ENCODE assay signal across 16 mouse cellular contexts in the genomic region with DNA sequence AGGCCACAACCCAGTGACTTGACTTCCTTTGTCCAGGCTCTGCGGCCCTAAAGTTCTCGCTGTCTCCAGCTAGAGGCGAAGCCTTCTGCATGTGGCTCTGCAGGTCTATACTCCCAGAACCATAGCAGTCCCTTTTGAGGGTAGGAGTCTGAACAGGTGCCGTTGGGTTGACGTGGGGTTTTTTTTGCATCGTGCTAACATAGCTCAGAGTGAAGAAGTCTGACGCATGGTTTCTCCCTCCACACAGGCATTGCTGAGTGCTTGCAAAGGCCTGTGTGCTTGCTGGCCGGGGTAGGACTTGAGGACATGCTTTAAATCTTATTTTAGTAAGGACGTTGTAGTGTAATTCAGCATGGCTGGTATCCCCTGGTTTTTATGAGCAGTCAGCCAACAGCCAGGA.
"Had no signal": no experiment of that assay in that cellular context is flagged by ENCODE, and none has a peak within 500 bp of the region (broad histone marks: within the 10 kb centered on the region; RNA-seq: fewer than 3 reads in every experiment).

No protein-coding gene starts in this region.

- H3K9me3 ChIP-seq: neural tube, embryonic 13.5 days; neural tube, embryonic 15.5 days; stomach, embryonic 15.5 days had no signal

- H3K36me3 ChIP-seq: neural tube, embryonic 13.5 days; neural tube, embryonic 15.5 days; stomach, embryonic 15.5 days had no signal

- DNase-seq: retina, postnatal 1 day; right cerebral cortex, adult 18-20 months; right cerebral cortex, postnatal 14 days; right cerebral cortex, postnatal 25 days; right cerebral cortex, postnatal 4 days; spleen, adult 18-20 months; thymus, adult 18-20 months; thymus, adult 2 months; thymus, postnatal 14 days; thymus, postnatal 25 days; thymus, postnatal 36 days; thymus, postnatal 4 days had no signal

- H3K4me1 ChIP-seq: stomach, embryonic 15.5 days had no signal

- H3K4me2 ChIP-seq: neural tube, embryonic 13.5 days; neural tube, embryonic 15.5 days; stomach, embryonic 15.5 days had no signal

- H3K27ac ChIP-seq: neural tube, embryonic 13.5 days; neural tube, embryonic 15.5 days; stomach, embryonic 15.5 days; stomach, postnatal 0 days had no signal

- H3K9ac ChIP-seq: neural tube, embryonic 13.5 days; neural tube, embryonic 15.5 days; stomach, embryonic 15.5 days had no signal

- H3K4me3 ChIP-seq: neural tube, embryonic 13.5 days; neural tube, embryonic 15.5 days; stomach, embryonic 15.5 days had no signal

- H3K27me3 ChIP-seq: neural tube, embryonic 13.5 days; neural tube, embryonic 15.5 days; stomach, embryonic 15.5 days had no signal
